Mouse (Mus musculus) frontal cortex, adult (tissue): ENCODE data around the gene Espl1.

Experiments used
- ATAC-seq: cut with Nextera tagmentation; 2 replicates; pipeline ENCODE4 v1.9.2; 2017; ENCODE audit warnings: mild to moderate bottlenecking, moderate library complexity, mixed read lengths; ENCODE audit not compliant: low TSS enrichment

Espl1 gene

GRCm38 (mm10) chr15:102295633-102296367, at the start of gene Espl1:
Gene Espl1, plus strand, starts transcription at chr15:102296266.
- peak; percentile 100 for ATAC-seq

- ATAC-seq = peak; percentile 67
Observed at GRCm38 (mm10) chr15:102246866-102247251, 49.2 kb upstream of the Espl1 start.

- ATAC-seq = no peak
Observed at GRCm38 (mm10) chr15:102247252-102248130, 48.6 kb upstream of the Espl1 start.

DNA sequence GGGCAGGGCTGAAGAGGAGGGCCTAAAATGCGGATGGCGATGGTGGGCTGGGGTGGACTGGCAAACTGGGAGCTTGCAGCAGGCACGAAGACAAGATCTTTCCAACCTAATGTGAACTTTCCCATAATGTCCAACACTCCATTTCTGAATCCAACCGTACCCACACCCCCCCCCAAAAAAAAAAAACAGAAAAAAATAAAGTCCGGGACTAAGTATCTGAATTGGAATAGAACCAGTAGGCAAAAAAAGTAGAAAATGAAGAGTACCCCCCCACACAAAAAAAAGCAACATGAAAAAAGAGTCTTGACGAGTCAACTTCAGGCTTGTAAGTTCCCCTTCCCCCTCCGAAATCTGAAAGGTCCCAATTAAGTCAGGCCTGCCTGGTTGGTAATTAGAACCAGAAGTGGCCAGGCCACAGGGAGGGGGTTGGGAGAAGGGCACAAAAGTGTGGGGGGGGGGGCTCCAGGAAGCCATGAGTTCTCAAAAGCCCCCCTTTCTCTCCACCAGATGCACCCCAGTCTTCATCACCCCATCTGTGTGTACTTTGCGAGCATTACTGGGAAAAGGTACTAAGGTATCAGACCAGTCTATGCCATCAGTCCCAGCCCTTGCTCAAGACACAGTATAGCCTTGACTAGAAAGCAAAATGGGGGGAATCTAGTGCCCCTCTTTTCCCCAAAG, 47.8 kb upstream of the Espl1 start:
- ATAC-seq = no peak

GRCm38 (mm10) chr15:102248812-102249191, 47.3 kb upstream of the Espl1 start:
- no peak for ATAC-seq

- no peak for ATAC-seq
Observed at GRCm38 (mm10) chr15:102249251-102249691, 46.8 kb upstream of the Espl1 start.

GRCm38 (mm10) chr15:102249967-102250366, 46.1 kb upstream of the Espl1 start:
- no peak for ATAC-seq

- ATAC-seq = no peak
Observed at GRCm38 (mm10) chr15:102250521-102250920, 45.5 kb upstream of the Espl1 start.

GRCm38 (mm10) chr15:102255547-102256255, 40.4 kb upstream of the Espl1 start:
- ATAC-seq = no peak

DNA sequence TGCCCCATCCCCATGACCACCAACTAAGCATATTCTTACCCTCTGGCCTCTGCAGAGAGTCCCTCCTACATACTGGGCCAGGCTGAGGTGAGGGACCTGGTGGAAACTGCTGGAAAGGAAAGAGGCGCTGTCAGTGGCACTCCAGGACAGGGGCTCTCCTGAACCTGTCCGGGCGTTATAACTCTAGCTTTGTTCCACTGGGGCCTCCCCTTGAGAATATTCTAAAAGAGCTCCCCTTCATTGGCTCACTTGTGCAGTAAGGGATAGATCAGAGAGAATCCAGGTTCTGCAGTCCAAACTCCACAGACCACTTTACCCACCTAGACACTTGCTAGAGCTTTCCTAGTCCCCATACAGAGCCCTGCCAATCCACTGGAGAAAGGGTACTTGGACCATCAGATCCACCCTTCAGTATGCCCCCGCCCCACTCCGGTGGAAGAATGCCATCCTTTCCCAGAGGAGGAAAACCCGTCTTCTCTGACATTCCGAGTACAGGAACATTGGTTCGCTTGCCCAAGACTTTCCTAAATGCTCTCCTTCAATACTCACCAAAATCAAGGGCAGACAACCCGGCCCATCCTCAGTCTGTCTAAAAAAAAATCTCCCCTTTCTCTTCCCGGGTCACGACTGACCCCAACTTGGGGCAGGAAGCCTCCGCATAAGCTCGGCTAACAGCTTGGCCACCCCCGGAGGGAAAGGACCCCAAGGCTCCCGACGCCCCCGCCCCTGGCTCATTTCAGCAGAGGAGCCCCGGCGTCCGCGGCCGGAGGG, 39.5 kb upstream of the Espl1 start:
- 0 out of 2 replicates have a peak, but pooled peaks have one; percentile 12 for ATAC-seq

DNA sequence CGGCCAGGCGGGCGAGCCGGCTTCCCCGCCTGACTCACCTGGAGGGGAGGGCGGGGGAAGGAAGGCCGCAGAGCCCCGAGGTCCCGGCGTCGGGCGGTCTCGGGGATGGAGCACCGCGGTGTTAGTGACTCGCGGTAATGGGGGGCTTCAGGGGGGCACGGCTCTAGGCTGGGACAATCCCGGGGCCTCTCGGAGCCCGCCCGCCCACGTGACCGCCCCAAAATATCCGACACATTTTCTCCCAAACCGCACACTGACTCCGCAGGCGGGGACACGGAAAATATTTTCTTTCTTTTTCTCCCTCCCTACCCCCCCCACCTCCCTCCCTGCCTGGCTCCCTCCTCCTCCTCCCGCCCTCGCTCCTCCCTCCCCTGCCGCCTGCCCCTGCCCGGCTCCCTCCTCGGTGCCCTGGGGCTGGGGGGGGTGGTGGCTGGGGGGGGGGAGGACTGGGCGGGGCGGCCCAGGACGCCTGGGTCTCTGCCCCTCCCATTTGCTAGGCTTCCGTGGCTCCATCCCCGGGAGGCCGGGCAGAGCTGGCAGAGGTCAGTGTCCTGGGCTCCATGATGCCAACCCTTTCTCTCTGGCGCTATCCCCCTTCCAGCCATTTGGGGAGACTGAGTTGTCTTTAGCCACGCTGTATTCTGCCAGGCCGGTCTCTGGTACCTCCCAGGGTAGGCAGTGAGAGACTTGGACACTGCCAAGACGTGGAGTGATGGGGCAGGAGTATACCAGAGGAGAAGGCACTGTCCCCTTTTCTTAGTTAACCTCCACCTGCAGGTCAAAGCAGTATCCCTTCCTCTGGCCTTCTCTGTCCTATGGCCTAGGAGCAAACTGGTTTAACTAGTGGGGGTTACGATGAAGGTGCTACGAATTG, 38.6 kb upstream of the Espl1 start, which contains the start of gene Rarg:
TSS of gene Rarg (minus strand) at position 316 of the 874 bp plus-strand sequence.
- ATAC-seq = peak; percentile 32

- ATAC-seq = peak; percentile 53
Observed at GRCm38 (mm10) chr15:102258076-102258470, 38.0 kb upstream of the Espl1 start.

GRCm38 (mm10) chr15:102258581-102259253, 37.3 kb upstream of the Espl1 start:
- ATAC-seq = no peak

DNA sequence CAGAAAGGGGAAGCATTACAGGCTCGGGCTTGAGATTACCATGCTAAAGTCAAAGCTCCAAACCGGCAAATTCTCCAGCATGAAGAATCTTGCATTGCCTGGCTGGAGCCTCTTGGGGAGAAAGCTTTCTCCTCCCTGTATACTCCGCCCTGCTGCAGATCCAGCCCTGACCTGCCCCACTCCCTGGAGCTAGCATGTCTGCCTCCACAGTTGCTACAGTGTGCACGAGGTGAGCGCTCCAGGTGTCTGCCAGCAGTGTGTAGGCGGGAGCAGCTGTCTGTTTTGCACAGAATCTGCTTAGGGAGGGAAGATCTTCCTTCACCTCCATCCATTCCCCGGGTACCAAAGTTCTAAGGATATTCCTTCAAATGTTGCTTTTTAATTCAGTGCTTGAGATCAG, 33.5 kb upstream of the Espl1 start:
- peak; percentile 77 for ATAC-seq

GRCm38 (mm10) chr15:102263037-102263436, 33.0 kb upstream of the Espl1 start:
- no peak for ATAC-seq

DNA sequence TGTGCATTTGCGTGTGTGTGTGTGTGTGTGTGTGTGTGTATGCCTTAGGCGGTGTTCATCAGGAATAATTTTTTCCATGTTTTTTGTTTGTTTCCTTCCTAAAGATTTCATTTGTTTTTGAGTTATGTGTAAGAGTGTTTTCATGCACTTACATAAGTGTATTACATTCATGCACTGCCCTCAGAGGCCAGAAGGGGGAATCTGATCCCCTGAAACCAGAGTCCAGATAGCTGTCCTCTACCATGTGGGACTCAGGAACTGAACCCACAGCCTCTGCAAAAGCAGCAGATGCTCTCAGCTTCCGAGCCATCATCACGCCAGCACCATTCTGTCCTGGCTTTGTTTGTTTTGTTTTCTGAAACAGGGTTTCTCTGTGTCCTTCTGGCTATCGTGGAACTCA, 30.5 kb upstream of the Espl1 start:
- no peak for ATAC-seq

DNA sequence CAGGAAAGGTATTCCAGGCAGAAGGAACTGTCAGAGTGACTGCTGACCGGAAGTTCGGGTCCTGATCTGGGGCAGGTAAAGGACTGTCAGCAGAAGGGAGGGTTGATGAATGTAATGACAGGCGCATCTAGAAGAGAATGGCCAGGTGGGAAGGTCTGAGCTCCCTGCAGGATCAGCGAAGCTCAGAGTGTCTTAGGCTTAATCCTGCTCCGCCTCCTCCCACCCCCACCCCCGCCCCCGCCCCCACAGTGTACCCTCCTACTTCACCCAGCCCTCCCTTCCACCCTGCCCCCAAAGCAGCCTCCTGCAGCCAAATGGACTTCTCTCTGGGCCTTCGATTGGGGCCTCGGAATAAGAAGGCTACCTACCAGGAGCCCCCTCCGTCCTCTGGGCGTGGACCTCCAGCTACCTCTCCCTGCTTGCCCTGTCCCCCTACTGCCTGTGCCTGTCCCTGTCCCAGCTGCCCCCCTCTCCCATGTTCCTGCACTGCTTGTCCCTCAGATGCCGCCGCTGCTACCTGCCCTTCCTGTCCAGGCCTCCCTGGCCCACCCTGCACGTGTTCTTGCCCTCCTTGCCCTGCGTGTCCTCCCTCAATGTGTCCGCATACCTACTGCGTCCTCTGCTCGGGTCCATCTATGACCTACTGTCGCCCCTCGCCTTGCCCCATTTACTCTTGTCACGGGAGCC, 25.6 kb upstream of the Espl1 start, which contains the start of gene Gm9918:
TSS of gene Gm9918 (plus strand) at position 290 of the 687 bp plus-strand sequence.
- ATAC-seq = no peak

DNA sequence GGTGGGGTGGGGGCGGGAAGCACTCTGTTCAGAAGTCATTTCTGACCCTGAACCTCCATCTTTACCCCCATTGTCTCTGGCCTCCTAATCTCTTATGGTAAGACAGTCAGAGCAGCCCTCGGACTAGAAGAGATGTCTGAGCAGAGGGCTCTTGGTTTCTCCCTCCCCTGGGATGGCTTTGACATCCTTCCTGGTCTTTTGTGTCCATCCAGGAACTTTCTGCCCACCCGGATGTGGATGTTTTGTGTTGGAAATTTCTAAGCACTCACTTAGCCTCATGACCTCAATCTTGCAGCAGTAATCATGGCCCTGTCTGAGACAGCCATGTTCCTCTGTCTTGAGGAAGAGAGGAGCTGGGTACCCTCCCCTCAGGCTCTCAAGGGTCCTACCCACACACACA, 24.6 kb upstream of the Espl1 start:
- no peak for ATAC-seq
